Mouse (Mus musculus): Measurements from ENCODE around the gene Aatk.

GRCm38 (mm10) chr11:119975739-119976501 is 71.0 kb downstream of the Aatk start:
- no peak for TF ChIP-seq EP300 (IDR thresholded peaks at IDR 0.05; ENCODE audit: insufficient read depth, low read depth, low read length)
- TF ChIP-seq POLR2A (IDR thresholded peaks at IDR 0.05; ENCODE audit: insufficient read depth, low read length): no peak
- TF ChIP-seq CTCF (IDR thresholded peaks at IDR 0.05; ENCODE audit: low read depth, low read length): no peak
